Mouse (Mus musculus): ENCODE results near the gene Tubb4b. TPM values are rescaled to one million over a fixed set of nuclear protein-coding genes. Genes with fewer than 3 reads are reported as not detected.

The Tubb4b gene
- polyA plus RNA-seq (2014; fragmentation: Nextera tagmentation; extraction: Ambion mirVana): 319 and 339 TPM in 2 replicates

DNA sequence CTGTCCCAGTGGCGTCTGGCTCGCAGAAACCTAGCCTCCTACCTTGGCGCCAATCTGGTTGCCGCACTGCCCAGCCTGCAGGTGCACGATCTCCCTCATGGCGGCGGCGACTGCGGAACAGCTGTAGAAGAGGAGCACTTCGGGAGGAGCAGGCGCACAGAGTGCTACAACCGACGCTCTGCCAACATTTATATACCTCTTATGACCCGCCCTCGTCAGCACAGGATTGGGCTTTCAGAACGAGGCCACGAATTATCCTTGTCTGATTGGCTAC lies at the start of gene Tubb4b:
Gene Tubb4b, minus strand, starts transcription at position 211 of the 274 bp plus-strand sequence.
- no peaks in the 10 kb centered on the region for H3K9me3 ChIP-seq (ENCODE audit: control insufficient read depth, low read length)
- peak within 1 kb of the TSS; percentile 99 for H3K27ac ChIP-seq (replicated peaks; ENCODE audit: low read depth, low read length)
- H3K4me3 ChIP-seq (replicated peaks; ENCODE audit: low read depth, low read length): peak within 1 kb of the TSS; percentile 84
- WGBS: 0% methylated on average over 17 of the region's 17 CpGs
- H3K4me2 ChIP-seq (ENCODE audit: low read length): peak within 1 kb of the TSS; percentile 90
- peak within 1 kb of the TSS; percentile 80 for H3K9ac ChIP-seq (replicated peaks; ENCODE audit: low read length)
- peaks cover 6% of the 10 kb centered on the region for H3K36me3 ChIP-seq (ENCODE audit: control insufficient read depth, insufficient read depth, low read length)
- ATAC-seq (ENCODE audit: low FRiP score, low TSS enrichment): no peak
- no peaks in the 10 kb centered on the region for H3K27me3 ChIP-seq (ENCODE audit: control insufficient read depth, insufficient read depth, low read length)
- peaks cover 15% of the 10 kb centered on the region for H3K4me1 ChIP-seq (ENCODE audit: control insufficient read depth, insufficient read depth, low read length)
- DNase-seq: no peak

- 39% methylated on average over 16 of the region's 16 CpGs for WGBS
- Histone ChIP-seq H3K36me3 (ENCODE audit: control insufficient read depth, insufficient read depth, low read length) (peaks cover 71% of the 10 kb centered on the region), H3K4me1 (ENCODE audit: control insufficient read depth, insufficient read depth, low read length) (peaks cover 23% of the 10 kb centered on the region), H3K27me3 (ENCODE audit: control insufficient read depth, insufficient read depth, low read length) (no peaks in the 10 kb centered on the region), H3K27ac (replicated peaks; ENCODE audit: low read depth, low read length) (no peak overlapping the region), H3K9me3 (ENCODE audit: control insufficient read depth, low read length) (no peaks in the 10 kb centered on the region), H3K4me2 (ENCODE audit: low read length) (peak overlapping the region; percentile 98), H3K4me3 (replicated peaks; ENCODE audit: low read depth, low read length) (peak overlapping the region; percentile 83), H3K9ac (replicated peaks; ENCODE audit: low read length) (peak overlapping the region; percentile 82)
- ATAC-seq (ENCODE audit: low FRiP score, low TSS enrichment): no peak
- no peak for DNase-seq
These were observed 48.5 kb upstream of the Tubb4b start for GRCm38 (mm10) chr2:25273010-25273409.

- Histone ChIP-seq H3K4me2 (ENCODE audit: low read length) (peak overlapping the region; percentile 98), H3K27me3 (ENCODE audit: control insufficient read depth, insufficient read depth, low read length) (no peaks in the 10 kb centered on the region), H3K9me3 (ENCODE audit: control insufficient read depth, low read length) (no peaks in the 10 kb centered on the region), H3K4me1 (ENCODE audit: control insufficient read depth, insufficient read depth, low read length) (peaks cover 26% of the 10 kb centered on the region), H3K27ac (replicated peaks; ENCODE audit: low read depth, low read length) (peak overlapping the region; percentile 83), H3K4me3 (replicated peaks; ENCODE audit: low read depth, low read length) (peak overlapping the region; percentile 83), H3K36me3 (ENCODE audit: control insufficient read depth, insufficient read depth, low read length) (peaks cover 66% of the 10 kb centered on the region), H3K9ac (replicated peaks; ENCODE audit: low read length) (peak overlapping the region; percentile 82)
- DNase-seq: no peak
- ATAC-seq (ENCODE audit: low FRiP score, low TSS enrichment): peak; percentile 62
- under 1% methylated on average over 29 of the region's 29 CpGs for WGBS
These were observed 48.0 kb upstream of the Tubb4b start for GRCm38 (mm10) chr2:25272515-25272914.

GRCm38 (mm10) chr2:25271827-25272511 lies 47.5 kb upstream of the Tubb4b start, which contains the start of the genes Ssna1 and Anapc2:
Gene Ssna1, minus strand, starts transcription at chr2:25272438.
Gene Anapc2, plus strand, starts transcription at chr2:25272478.
- Histone ChIP-seq H3K9me3 (ENCODE audit: control insufficient read depth, low read length) (no peaks in the 10 kb centered on the region), H3K9ac (replicated peaks; ENCODE audit: low read length) (peak within 1 kb of the TSS; percentile 82), H3K27ac (replicated peaks; ENCODE audit: low read depth, low read length) (peak within 1 kb of the TSS; percentile 83), H3K27me3 (ENCODE audit: control insufficient read depth, insufficient read depth, low read length) (no peaks in the 10 kb centered on the region), H3K36me3 (ENCODE audit: control insufficient read depth, insufficient read depth, low read length) (peaks cover 61% of the 10 kb centered on the region), H3K4me2 (ENCODE audit: low read length) (peak within 1 kb of the TSS; percentile 98), H3K4me3 (replicated peaks; ENCODE audit: low read depth, low read length) (peak within 1 kb of the TSS; percentile 83), H3K4me1 (ENCODE audit: control insufficient read depth, insufficient read depth, low read length) (peaks cover 31% of the 10 kb centered on the region)
- ATAC-seq (ENCODE audit: low FRiP score, low TSS enrichment): peak; percentile 96
- peak; percentile 99 for DNase-seq
- under 1% methylated on average over 55 of the region's 55 CpGs for WGBS

DNA sequence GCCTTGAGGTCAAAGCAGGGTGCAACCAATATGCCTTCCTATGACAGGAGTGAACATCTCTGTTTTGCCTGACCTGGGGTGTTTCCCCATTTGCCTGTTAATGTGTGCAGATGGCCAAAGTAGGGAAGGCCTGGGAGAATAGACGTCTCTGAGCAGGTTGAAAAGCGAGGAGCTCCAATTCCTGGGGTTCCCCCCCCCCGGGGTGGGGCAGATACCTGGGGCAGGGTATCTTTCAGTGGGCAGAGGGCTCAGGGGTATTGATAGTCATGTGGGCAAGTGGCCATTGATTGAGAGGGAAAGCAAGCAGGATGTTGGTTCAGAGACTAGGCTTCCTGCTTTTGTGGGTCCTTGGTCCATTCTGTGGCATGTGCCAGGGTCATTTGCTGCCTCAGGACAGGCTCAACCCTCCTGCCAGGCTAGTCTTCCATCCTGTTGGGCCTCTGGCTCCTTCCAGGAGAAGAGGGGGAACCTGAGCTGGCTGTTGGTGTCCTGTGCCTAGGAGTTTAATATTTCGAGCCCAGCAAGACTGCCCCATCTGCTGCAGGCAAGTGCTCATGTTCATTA lies 43.3 kb upstream of the Tubb4b start:
- no peak for ATAC-seq (ENCODE audit: low FRiP score, low TSS enrichment)
- peaks cover 9% of the 10 kb centered on the region for H3K27me3 ChIP-seq (ENCODE audit: control insufficient read depth, insufficient read depth, low read length)
- H3K9me3 ChIP-seq (ENCODE audit: control insufficient read depth, low read length): no peaks in the 10 kb centered on the region
- no peak overlapping the region for H3K4me2 ChIP-seq (ENCODE audit: low read length)
- no peak overlapping the region for H3K4me3 ChIP-seq (replicated peaks; ENCODE audit: low read depth, low read length)
- 78% methylated on average over 4 of the region's 4 CpGs for WGBS
- H3K4me1 ChIP-seq (ENCODE audit: control insufficient read depth, insufficient read depth, low read length): peaks cover 60% of the 10 kb centered on the region
- H3K27ac ChIP-seq (replicated peaks; ENCODE audit: low read depth, low read length): no peak overlapping the region
- DNase-seq: no peak
- no peak overlapping the region for H3K9ac ChIP-seq (replicated peaks; ENCODE audit: low read length)
- peaks cover 27% of the 10 kb centered on the region for H3K36me3 ChIP-seq (ENCODE audit: control insufficient read depth, insufficient read depth, low read length)

- Histone ChIP-seq H3K9me3 (ENCODE audit: control insufficient read depth, low read length) (no peaks in the 10 kb centered on the region), H3K27ac (replicated peaks; ENCODE audit: low read depth, low read length) (0 out of 2 replicates have a peak overlapping the region, but pooled peaks have one; percentile 52), H3K4me2 (ENCODE audit: low read length) (peak overlapping the region; percentile 100), H3K4me3 (replicated peaks; ENCODE audit: low read depth, low read length) (no peak overlapping the region), H3K9ac (replicated peaks; ENCODE audit: low read length) (peak overlapping the region; percentile 16; the same call in 1 of the 2 replicates), H3K36me3 (ENCODE audit: control insufficient read depth, insufficient read depth, low read length) (peaks cover 27% of the 10 kb centered on the region), H3K27me3 (ENCODE audit: control insufficient read depth, insufficient read depth, low read length) (peaks cover 9% of the 10 kb centered on the region), H3K4me1 (ENCODE audit: control insufficient read depth, insufficient read depth, low read length) (peaks cover 59% of the 10 kb centered on the region)
- no peak for DNase-seq
- no peak for ATAC-seq (ENCODE audit: low FRiP score, low TSS enrichment)
These were observed 42.7 kb upstream of the Tubb4b start for GRCm38 (mm10) chr2:25267241-25267640.

GRCm38 (mm10) chr2:25266720-25267119 lies 42.2 kb upstream of the Tubb4b start:
- DNase-seq (peak; percentile 35), ATAC-seq (ENCODE audit: low FRiP score, low TSS enrichment) (no peak)
- WGBS: 50% methylated on average over 2 of the region's 2 CpGs
- Histone ChIP-seq H3K27ac (replicated peaks; ENCODE audit: low read depth, low read length) (0 out of 2 replicates have a peak overlapping the region, but pooled peaks have one; percentile 52), H3K27me3 (ENCODE audit: control insufficient read depth, insufficient read depth, low read length) (peaks cover 9% of the 10 kb centered on the region), H3K9me3 (ENCODE audit: control insufficient read depth, low read length) (no peaks in the 10 kb centered on the region), H3K4me3 (replicated peaks; ENCODE audit: low read depth, low read length) (no peak overlapping the region), H3K4me2 (ENCODE audit: low read length) (peak overlapping the region; percentile 100), H3K4me1 (ENCODE audit: control insufficient read depth, insufficient read depth, low read length) (peaks cover 59% of the 10 kb centered on the region), H3K36me3 (ENCODE audit: control insufficient read depth, insufficient read depth, low read length) (peaks cover 27% of the 10 kb centered on the region), H3K9ac (replicated peaks; ENCODE audit: low read length) (peak overlapping the region; percentile 16; the same call in 1 of the 2 replicates)

- Histone ChIP-seq H3K36me3 (ENCODE audit: control insufficient read depth, insufficient read depth, low read length) (peaks cover 27% of the 10 kb centered on the region), H3K9me3 (ENCODE audit: control insufficient read depth, low read length) (no peaks in the 10 kb centered on the region), H3K27me3 (ENCODE audit: control insufficient read depth, insufficient read depth, low read length) (peaks cover 9% of the 10 kb centered on the region), H3K9ac (replicated peaks; ENCODE audit: low read length) (peak overlapping the region; percentile 31; the same call in 1 of the 2 replicates), H3K4me3 (replicated peaks; ENCODE audit: low read depth, low read length) (no peak overlapping the region), H3K4me2 (ENCODE audit: low read length) (peak overlapping the region; percentile 100), H3K27ac (replicated peaks; ENCODE audit: low read depth, low read length) (no peak overlapping the region), H3K4me1 (ENCODE audit: control insufficient read depth, insufficient read depth, low read length) (peaks cover 53% of the 10 kb centered on the region)
- WGBS: 70% methylated on average over 6 of the region's 6 CpGs
- ATAC-seq (ENCODE audit: low FRiP score, low TSS enrichment): no peak
- DNase-seq: no peak
These were observed 41.6 kb upstream of the Tubb4b start for GRCm38 (mm10) chr2:25265897-25266656.
